Mouse (Mus musculus) stomach, postnatal 0 days (tissue): Measurements from ENCODE around the gene Reg4.

ENCODE experiments used
- CTCF ChIP-seq: IDR thresholded peaks from 2 replicates; pipeline ENCODE4 v1.5.1; 2016; ENCODE audit warnings: antibody characterized with exemption, low read depth, mild to moderate bottlenecking, moderate library complexity
- EP300 ChIP-seq: optimal IDR thresholded peaks from 2 replicates; pipeline ENCODE3; 2016; ENCODE audit warnings: antibody characterized with exemption

- TF ChIP-seq CTCF (no peak), EP300 (no peak)
Measured at GRCm38 (mm10) chr3:98203282-98203681, 18.7 kb upstream of the Reg4 start.
